Mouse (Mus musculus) liver, embryonic 13.5 days (tissue): ENCODE measurements at regions not wholly inside any gene's neighbourhood (a gene's known extent, or its start where the extent isn't known, plus 50 kb on each side); places are given as distances from the start of the nearest gene placed in this dataset.
"Not testable (repeated sequence)": the region's sequence is repeated elsewhere in the genome, so short reads cannot be mapped to it uniquely, and the experiment has no call there.

Experiments
- ATAC-seq: fragments of 200-750 bp; cut with Nextera tagmentation; 2 replicates; pipeline ENCODE4 v1.8.0; 2017; ENCODE audit warnings: low read depth, mild to moderate bottlenecking, moderate number of reproducible peaks, moderate library complexity
- DNase-seq: peaks from one replicate; pipeline ENCODE4 v3.0.0; 2022
- H3K27ac ChIP-seq: fragments of 300-500 bp; sonication (generic); 2 replicates; pipeline ENCODE4 v1.5.1; 2015; ENCODE audit warnings: moderate library complexity, mild to moderate bottlenecking, inconsistent platforms
- H3K27me3 ChIP-seq: fragments of 300-500 bp; sonication (generic); 2 replicates; pipeline ENCODE4 v1.6.1; 2015; ENCODE audit warnings: mild to moderate bottlenecking, inconsistent platforms
- H3K36me3 ChIP-seq: fragments of 300-500 bp; sonication (generic); 2 replicates; pipeline ENCODE4 v1.6.1; 2015; ENCODE audit warnings: mild to moderate bottlenecking, inconsistent platforms
- H3K4me1 ChIP-seq: fragments of 300-500 bp; sonication (generic); replicated peaks from 2 replicates; pipeline ENCODE4 v1.6.1; 2015; ENCODE audit warnings: inconsistent platforms
- H3K4me2 ChIP-seq: fragments of 300-500 bp; sonication (generic); 2 replicates; pipeline ENCODE4 v1.6.1; 2015; ENCODE audit warnings: inconsistent platforms, mild to moderate bottlenecking, moderate library complexity
- H3K4me3 ChIP-seq: fragments of 300-500 bp; sonication (generic); replicated peaks from 2 replicates; pipeline ENCODE4 v1.5.1; 2015; ENCODE audit warnings: mild to moderate bottlenecking, inconsistent platforms
- H3K9ac ChIP-seq: fragments of 300-500 bp; sonication (generic); 2 replicates; pipeline ENCODE4 v1.6.1; 2015; ENCODE audit warnings: mild to moderate bottlenecking, inconsistent platforms
- H3K9me3 ChIP-seq: fragments of 300-500 bp; sonication (generic); replicated peaks from 2 replicates; pipeline ENCODE4 v1.6.1; 2016; ENCODE audit warnings: inconsistent platforms
- WGBS: fragments of 180-500 bp; shearing (Covaris S2); methylation state at CpG from one replicate; pipeline ENCODE4 v1.1.7; 2015; ENCODE audit not compliant: insufficient replicate concordance; 5-methylcytosine and 5-hydroxymethylcytosine counted together

DNA sequence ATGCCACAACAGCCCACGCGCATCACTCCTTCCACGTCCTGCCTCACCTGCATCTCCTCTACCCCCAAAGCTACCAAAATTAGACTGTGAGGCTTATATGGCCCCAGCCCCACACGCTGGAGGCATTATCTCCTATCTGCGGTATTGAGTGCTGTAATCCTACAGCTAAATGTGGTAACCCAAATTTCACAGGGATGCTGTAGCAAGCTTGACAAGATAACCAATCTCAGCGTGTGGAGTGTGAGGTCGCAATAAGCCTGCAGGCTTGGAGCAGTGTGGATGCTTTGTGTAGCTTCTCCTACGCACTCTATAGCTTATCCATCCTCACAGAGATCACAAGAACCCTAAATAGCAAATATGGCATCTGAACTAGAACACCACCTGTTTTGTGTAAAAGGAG is 251.2 kb upstream of the Kcnh8 start:
- ATAC-seq (no peak), DNase-seq (no peak)
- no peak overlapping the region for H3K27ac ChIP-seq
- H3K9me3 ChIP-seq: no peaks in the 10 kb centered on the region
- WGBS: 71% methylated on average over 8 of the region's 8 CpGs
- no peak overlapping the region for H3K9ac ChIP-seq
- no peak overlapping the region for H3K4me2 ChIP-seq
- no peaks in the 10 kb centered on the region for H3K36me3 ChIP-seq
- H3K4me3 ChIP-seq: no peak overlapping the region
- H3K27me3 ChIP-seq: no peaks in the 10 kb centered on the region
- H3K4me1 ChIP-seq: no peaks in the 10 kb centered on the region

DNA sequence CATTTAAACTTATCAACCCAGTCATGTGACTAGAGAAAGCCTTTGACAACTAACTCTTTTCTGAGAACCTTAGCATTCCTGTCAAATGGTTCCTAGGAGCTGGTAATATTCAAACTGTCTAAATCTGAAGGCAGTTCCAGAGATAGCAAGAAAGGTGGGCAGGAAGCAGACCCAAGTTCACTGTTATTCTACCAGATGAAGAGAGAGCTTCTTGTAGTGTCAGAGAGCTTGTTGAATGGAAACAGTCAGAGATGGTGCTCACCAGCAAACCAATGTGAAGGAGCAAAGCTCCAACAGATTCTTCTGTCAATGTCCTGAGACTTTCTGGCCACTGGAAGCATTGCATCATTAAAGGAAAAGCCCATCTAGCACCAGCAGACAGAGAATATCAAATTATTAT is 251.8 kb upstream of the Kcnh8 start:
- Histone ChIP-seq H3K36me3 (no peaks in the 10 kb centered on the region), H3K27me3 (no peaks in the 10 kb centered on the region), H3K4me2 (no peak overlapping the region), H3K4me1 (no peaks in the 10 kb centered on the region), H3K27ac (no peak overlapping the region), H3K9me3 (no peaks in the 10 kb centered on the region), H3K4me3 (no peak overlapping the region), H3K9ac (no peak overlapping the region)
- ATAC-seq (no peak), DNase-seq (no peak)

DNA sequence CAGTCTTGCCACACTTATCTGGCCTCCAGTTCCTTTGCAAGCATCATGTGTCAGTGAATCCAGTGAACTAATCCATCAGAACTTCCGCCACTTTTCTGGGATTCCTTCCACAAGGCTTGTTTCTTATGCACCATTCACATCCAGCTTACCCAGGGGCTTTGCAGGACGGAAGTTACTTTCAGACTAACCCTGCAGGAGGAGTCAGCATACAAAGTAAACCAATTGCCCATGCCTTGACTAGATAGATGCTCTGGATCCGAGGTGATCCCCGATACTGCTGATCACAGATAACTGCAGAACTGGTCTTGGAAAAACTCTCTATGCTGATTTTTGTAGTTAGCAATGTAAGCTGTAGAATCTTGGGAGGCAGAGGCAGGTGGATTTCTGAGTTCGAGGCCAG is 252.6 kb upstream of the Kcnh8 start:
- Histone ChIP-seq H3K9ac (no peak overlapping the region), H3K4me2 (no peak overlapping the region), H3K27me3 (no peaks in the 10 kb centered on the region), H3K4me3 (no peak overlapping the region), H3K9me3 (no peaks in the 10 kb centered on the region), H3K4me1 (no peaks in the 10 kb centered on the region), H3K27ac (no peak overlapping the region), H3K36me3 (no peaks in the 10 kb centered on the region)
- ATAC-seq (no peak), DNase-seq (no peak)
- WGBS: 57% methylated on average over 5 of the region's 5 CpGs

DNA sequence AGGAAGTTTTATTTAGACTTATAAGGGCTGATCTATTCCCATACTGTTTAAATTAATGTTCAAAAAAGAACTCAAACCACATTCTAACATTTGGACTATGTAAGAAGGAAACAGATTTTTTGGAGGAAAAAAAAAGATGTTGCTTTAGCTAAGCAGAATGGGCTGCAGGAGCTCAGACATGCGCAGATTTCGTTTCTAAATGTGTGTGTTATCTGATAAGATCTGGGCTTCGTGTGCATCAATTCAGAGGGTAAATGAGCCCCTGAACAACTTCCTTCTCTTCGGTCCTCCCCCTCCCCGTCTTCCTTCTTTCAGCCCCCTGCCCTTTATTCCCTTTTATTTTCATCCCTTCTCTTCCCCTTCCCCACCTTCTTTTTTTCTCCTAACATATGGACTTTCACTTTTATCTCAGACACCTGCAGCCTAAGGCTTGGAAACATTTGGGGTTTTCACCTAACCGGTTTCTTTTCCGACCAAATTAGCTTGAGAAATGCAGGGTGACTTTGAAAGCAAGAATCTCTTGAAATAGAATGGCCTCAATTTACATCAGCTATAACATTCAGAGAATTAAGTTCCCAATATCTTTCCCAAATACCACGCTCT is 253.9 kb upstream of the Kcnh8 start:
- WGBS: 35% methylated on average over 8 of the region's 8 CpGs

DNA sequence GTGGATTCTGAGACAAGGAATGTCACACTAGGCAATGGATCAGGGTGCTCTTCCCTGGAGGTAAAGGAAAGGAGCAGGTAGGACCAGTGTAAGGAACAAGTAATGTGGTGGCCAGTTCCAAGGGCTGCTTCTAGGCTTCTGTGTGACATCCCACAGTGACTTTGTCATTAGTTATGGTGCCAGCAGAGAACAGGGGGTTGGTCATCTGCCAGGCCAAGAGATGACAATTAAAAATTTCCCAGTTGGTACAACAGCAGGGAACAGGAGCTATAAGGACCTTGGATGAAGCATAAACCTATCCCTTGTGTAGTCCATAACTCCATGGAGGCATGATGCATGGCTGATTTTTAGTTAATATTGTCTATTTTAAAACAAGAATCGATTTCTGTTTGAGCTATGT is 281.9 kb upstream of the Kcnh8 start:
- DNase-seq (no peak), ATAC-seq (no peak)
- Histone ChIP-seq H3K9me3 (no peaks in the 10 kb centered on the region), H3K27me3 (no peaks in the 10 kb centered on the region), H3K36me3 (no peaks in the 10 kb centered on the region), H3K9ac (no peak overlapping the region), H3K4me1 (no peaks in the 10 kb centered on the region), H3K4me2 (no peak overlapping the region), H3K4me3 (no peak overlapping the region), H3K27ac (no peak overlapping the region)
- WGBS: 46% methylated on average over 1 of the region's 1 CpGs

More for the DNA sequence above, 253.9 kb upstream of the Kcnh8 start:
- H3K9ac ChIP-seq: no peak overlapping the region
- no peaks in the 10 kb centered on the region for H3K27me3 ChIP-seq
- H3K27ac ChIP-seq: no peak overlapping the region
- no peak overlapping the region for H3K4me3 ChIP-seq
- H3K36me3 ChIP-seq: no peaks in the 10 kb centered on the region
- DNase-seq: no peak
- no peaks in the 10 kb centered on the region for H3K9me3 ChIP-seq
- no peak overlapping the region for H3K4me2 ChIP-seq
- H3K4me1 ChIP-seq: no peaks in the 10 kb centered on the region
- no peak for ATAC-seq

DNA sequence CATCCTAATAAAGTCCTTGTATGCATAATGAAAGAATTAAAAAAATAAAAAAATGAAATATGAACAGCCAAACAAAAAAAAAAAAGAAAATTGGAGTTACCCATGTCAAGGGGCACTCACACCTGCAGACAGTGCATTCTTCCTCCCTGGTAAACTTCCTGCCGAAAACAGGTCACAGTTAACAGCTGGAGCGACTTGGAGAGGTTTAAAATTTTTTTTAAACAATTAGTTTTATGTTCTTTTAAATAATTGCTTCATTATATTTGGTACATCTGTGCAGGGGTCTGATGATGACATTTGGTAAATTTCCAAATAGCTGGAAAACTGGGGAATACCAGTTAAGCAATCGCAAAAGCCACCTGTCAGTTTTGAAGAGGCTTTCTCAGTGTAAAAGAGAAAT is 285.5 kb upstream of the Kcnh8 start:
- whole genome bisulfite sequencing: 61% methylated on average over 3 of the region's 3 CpGs

DNA sequence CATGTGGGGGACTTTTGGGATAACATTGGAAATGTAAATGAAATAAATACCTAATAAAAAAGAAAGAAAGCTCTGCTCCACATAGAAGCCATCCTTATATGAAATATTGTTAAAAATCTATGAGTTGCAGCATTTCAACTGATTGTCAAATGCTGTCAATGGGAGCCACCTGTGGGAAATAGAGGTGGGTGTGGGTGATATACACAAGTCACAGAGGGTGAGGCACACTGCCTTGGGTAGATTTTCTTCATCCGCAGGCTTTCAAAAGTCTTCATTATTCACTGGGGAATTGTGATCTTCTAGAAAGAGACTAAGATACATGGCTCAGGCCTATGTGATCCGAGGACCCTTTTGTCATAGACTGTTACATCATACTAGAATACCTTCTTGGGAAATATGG is 286.6 kb upstream of the Kcnh8 start:
- Histone ChIP-seq H3K4me3 (no peak overlapping the region), H3K27ac (no peak overlapping the region), H3K4me2 (no peak overlapping the region), H3K9me3 (no peaks in the 10 kb centered on the region), H3K36me3 (no peaks in the 10 kb centered on the region), H3K27me3 (no peaks in the 10 kb centered on the region), H3K4me1 (no peaks in the 10 kb centered on the region), H3K9ac (no peak overlapping the region)
- DNase-seq (no peak), ATAC-seq (no peak)
- 67% methylated on average over 2 of the region's 2 CpGs for WGBS

More for the DNA sequence above, 285.5 kb upstream of the Kcnh8 start:
- ATAC-seq: no peak
- H3K27ac ChIP-seq: no peak overlapping the region
- H3K36me3 ChIP-seq: no peaks in the 10 kb centered on the region
- no peak overlapping the region for H3K4me2 ChIP-seq
- no peaks in the 10 kb centered on the region for H3K27me3 ChIP-seq
- no peaks in the 10 kb centered on the region for H3K4me1 ChIP-seq
- no peak overlapping the region for H3K4me3 ChIP-seq
- DNase-seq: no peak
- no peak overlapping the region for H3K9ac ChIP-seq
- H3K9me3 ChIP-seq: no peaks in the 10 kb centered on the region

DNA sequence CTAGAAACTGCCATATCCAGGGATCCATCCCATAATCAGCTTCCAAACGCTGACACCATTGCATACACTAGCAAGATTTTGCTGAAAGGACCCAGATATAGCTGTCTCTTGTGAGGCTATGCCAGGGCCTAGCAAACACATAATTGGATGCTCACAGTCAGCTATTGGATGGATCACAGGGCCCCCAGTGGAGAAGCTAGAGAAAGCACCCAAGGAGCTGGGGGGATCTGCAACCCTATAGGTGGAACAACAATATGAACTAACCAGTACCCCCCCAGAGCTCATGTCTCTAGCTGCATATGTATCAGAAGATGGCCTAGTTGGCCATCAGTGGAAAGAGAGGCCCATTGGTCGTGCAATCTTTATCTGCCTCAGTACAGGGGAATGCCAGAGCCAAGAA is 287.1 kb upstream of the Kcnh8 start:
- not testable (repeated sequence) for H3K27me3 ChIP-seq, H3K9me3 ChIP-seq, DNase-seq, H3K36me3 ChIP-seq, ATAC-seq, H3K4me3 ChIP-seq, H3K9ac ChIP-seq, H3K4me2 ChIP-seq, H3K27ac ChIP-seq, H3K4me1 ChIP-seq
- 37% methylated on average over 2 of the region's 2 CpGs for WGBS

DNA sequence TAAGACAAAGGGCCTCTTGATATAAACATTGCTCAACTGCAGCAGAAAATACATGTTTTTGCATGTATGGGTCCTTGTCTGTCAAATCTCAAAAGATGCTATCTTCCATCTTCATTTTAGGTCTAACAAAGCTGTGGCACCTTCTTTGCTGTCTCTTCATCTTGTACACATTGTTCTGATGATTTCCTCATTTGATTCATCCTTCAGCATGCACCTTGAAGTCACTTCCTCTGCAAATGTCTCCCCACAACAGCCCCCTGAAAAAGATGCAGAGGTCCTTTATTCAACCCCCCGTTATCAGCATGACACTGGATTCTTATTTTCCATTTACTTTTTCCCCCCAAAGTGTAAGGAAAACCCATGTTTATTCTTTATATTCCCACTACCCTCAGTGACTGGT is 290.5 kb upstream of the Kcnh8 start:
- Histone ChIP-seq H3K4me3 (no peak overlapping the region), H3K4me1 (no peaks in the 10 kb centered on the region), H3K4me2 (no peak overlapping the region), H3K9ac (no peak overlapping the region), H3K27me3 (no peaks in the 10 kb centered on the region), H3K36me3 (no peaks in the 10 kb centered on the region), H3K9me3 (no peaks in the 10 kb centered on the region), H3K27ac (no peak overlapping the region)
- ATAC-seq (no peak), DNase-seq (no peak)
- WGBS: 58% methylated on average over 1 of the region's 1 CpGs

DNA sequence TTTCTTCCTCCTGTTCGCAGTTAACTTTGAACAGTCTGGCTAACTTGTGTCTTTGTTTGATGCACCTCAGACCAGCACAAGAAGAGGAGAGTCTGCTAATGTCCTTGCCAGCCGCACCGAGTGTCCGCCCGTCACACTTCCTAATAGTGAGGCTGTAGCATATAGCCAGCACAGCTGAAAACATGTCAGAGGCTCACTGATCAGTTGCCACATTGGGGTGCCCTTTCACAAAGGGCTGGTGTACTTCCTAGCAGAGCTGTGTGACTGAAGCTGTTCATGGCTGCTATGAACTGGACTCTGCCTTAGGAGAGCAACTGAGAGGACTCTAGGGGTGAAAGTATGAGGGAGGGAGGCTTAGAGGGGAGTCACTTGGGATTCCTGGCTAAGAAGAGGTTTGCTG is 293.7 kb upstream of the Kcnh8 start:
- no peak overlapping the region for H3K9ac ChIP-seq
- H3K9me3 ChIP-seq: no peaks in the 10 kb centered on the region
- no peaks in the 10 kb centered on the region for H3K36me3 ChIP-seq
- 82% methylated on average over 5 of the region's 5 CpGs for WGBS
- no peak overlapping the region for H3K4me3 ChIP-seq
- no peaks in the 10 kb centered on the region for H3K4me1 ChIP-seq
- ATAC-seq: no peak
- no peak for DNase-seq
- no peaks in the 10 kb centered on the region for H3K27me3 ChIP-seq
- H3K27ac ChIP-seq: no peak overlapping the region
- no peak overlapping the region for H3K4me2 ChIP-seq

DNA sequence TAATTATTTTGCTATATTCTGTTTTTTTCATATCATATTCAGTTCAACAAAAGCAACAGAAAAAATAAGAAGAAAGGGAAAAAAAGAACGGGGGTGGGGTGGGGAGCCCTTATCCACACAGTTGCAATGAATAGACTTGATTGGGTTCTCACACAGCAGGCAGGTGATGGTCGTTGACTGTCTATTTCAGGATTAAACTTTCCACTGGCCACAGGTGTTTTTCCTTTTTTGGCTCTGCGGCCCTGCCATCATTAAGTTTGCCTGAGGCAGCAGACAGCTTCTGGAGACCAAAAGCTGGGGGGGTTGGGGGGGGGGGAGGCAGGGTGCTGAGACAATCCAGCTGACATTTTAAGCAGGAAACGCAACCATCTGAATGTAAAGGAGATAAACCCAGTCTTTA is 298.4 kb upstream of the Kcnh8 start:
- H3K27me3 ChIP-seq: no peaks in the 10 kb centered on the region
- H3K27ac ChIP-seq: no peak overlapping the region
- no peak overlapping the region for H3K9ac ChIP-seq
- no peak overlapping the region for H3K4me2 ChIP-seq
- H3K4me3 ChIP-seq: no peak overlapping the region
- H3K4me1 ChIP-seq: no peaks in the 10 kb centered on the region
- no peak for ATAC-seq
- WGBS: 59% methylated on average over 4 of the region's 4 CpGs
- H3K36me3 ChIP-seq: no peaks in the 10 kb centered on the region
- DNase-seq: no peak
- no peaks in the 10 kb centered on the region for H3K9me3 ChIP-seq

DNA sequence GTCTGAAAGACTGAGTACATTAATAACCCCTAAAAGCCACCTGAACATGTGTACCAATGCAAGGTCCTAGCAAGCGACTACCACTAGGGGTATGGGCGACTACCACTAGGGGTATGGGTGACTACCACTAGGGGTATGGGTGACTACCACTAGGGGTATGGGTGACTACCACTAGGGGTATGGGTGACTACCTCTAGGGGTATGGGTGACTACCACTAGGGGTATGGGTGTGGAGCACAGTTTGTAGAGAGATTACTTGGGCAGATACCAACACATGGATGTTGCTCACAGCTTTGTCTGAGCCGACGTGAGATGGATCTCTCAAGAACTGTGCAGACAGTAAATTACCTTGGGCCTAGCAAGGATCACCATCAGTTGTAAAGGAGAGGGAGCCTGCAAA is 299.2 kb upstream of the Kcnh8 start:
- Histone ChIP-seq H3K9me3 (no peaks in the 10 kb centered on the region), H3K36me3 (no peaks in the 10 kb centered on the region), H3K9ac (no peak overlapping the region), H3K4me2 (no peak overlapping the region), H3K4me3 (no peak overlapping the region), H3K27ac (no peak overlapping the region), H3K4me1 (no peaks in the 10 kb centered on the region), H3K27me3 (no peaks in the 10 kb centered on the region)
- WGBS: 77% methylated on average over 4 of the region's 4 CpGs
- ATAC-seq: no peak
- no peak for DNase-seq
